Mouse (Mus musculus) inflammation-experienced regulatory T-cells, adult 6 months (primary cell): ENCODE results near the gene Acer3. TPM values are rescaled to one million over a fixed set of nuclear protein-coding genes. Genes with fewer than 3 reads are reported as not detected.

ENCODE experiments used
- ATAC-seq: one replicate; pipeline ENCODE4 v1.8.0; 2017
- polyA plus RNA-seq, 3 experiments: library from polyadenylated mRNA; unstranded; fragments of 100-300 nt; shearing (Covaris generic); gene quantifications; one replicate each; pipeline ENCODE4 v1.2.1; 2017

Gene Acer3
- polyA plus RNA-seq, 3 experiments from 2014 or later, result 14.5 to 20.5 (median 15.5) TPM

DNA sequence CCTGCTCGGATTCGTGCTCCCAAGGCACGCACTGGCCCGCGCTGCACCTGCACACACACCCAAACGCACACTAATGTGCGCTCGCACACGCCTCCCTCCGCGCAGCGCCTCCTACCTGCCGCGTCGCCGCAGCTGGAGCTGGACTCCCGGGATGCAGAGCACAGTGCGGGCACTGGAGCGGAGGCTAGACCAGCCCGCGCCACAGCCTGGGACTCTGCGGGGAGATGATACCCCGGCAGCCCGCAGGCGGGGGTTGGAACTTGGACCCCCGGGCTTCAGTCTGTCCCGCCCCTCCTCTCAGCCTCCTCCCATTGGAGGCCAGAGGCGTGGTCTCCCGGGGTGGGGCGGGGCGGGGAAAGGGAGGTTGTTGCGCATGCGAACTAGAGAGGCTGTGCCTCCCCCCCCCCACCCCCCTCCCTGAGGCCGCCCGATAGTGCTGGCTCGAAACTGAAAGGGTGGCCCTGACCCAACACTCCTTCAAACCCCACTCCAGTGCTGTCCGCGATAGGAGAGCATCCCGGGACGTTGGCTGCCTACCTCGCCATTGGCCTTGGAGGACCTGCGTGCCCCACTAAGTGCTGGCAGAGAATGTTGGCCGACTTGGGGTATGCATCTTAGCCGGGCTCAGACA lies 143.0 kb downstream of the Acer3 start, which contains the start of gene Capn5:
Capn5 (minus strand) TSS at position 346 of the 631 bp plus-strand sequence.
- ATAC-seq, result peak; percentile 85

DNA sequence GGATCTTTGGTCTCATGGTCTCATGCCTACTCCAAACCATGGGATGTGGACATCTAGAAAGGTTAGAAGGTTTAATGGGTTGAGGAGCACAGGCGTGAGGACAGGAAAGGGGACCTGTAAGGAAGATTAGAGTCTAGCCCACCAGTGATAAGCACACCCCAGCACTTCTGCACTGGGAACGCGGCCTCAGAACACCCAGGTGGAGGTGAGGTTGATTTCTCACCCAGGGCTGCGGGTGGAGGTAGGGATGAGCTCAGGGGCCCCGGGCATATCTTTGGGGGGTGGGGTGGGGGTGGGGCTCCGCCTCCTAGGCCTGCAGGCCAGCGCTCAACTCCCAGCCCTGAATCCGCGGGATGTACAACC lies 143.5 kb downstream of the Acer3 start:
- no peak for ATAC-seq

- ATAC-seq, result no peak
Measured at GRCm38 (mm10) chr7:98177071-98177485, 143.9 kb downstream of the Acer3 start.

DNA sequence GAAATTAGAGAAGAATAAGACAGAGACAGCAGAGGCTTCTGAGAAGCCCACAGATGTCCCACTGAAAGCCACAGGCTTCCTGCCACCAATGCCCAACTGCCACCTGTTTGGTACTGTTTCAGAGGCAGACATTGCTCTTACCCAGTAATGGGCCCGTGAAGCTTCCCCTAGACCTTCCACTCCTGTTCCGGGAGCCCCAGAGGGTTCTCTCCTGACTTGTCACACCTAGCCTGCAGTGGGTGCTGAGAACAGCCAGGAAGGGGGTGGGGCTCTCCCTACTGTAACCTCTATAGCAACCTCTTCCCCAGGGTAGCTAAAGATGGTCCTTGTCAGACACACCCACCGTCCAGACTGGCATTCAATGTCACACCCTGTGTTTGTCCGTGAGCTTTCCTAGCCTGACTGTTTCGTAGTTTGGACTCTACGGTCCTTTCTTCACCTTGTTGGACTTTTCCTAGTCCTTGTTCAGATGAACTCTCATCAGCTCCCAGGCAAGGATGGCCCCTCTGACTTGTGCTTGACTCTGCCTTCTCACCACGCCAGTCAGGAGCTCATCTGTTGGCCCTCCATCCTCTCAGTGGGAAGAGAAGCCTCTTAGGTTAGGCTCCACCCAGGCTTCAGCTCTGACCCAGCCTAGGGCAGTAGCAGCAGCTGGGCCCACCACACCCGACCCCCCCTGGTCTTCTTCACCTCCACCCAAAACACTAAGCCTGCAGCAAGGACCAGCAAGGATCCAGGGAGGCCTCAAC lies 144.5 kb downstream of the Acer3 start:
- no peak for ATAC-seq

GRCm38 (mm10) chr7:98174883-98175755 lies 145.9 kb downstream of the Acer3 start:
- ATAC-seq, result no peak

GRCm38 (mm10) chr7:98173408-98173807 lies 147.6 kb downstream of the Acer3 start:
- no peak for ATAC-seq

DNA sequence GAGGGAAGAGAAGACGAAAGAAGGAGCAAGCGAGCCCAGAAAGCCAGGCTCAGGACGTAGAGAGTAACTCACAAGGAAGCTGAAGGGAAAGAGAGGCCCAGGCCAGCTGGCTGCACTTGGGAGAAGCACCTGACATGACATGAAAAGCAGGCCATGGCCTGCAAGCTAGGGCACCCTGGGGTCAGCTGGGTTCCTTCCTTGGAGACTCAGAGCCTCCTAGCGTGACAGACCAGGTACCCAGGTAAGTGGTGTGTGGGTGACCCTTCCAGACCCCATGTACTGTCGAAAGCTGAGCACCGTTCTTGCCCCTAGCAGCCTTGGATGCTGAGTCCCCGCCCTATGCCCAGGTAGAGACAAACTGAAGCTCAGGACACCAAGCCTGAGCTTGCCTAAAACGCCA lies 148.3 kb downstream of the Acer3 start:
- ATAC-seq, result no peak

DNA sequence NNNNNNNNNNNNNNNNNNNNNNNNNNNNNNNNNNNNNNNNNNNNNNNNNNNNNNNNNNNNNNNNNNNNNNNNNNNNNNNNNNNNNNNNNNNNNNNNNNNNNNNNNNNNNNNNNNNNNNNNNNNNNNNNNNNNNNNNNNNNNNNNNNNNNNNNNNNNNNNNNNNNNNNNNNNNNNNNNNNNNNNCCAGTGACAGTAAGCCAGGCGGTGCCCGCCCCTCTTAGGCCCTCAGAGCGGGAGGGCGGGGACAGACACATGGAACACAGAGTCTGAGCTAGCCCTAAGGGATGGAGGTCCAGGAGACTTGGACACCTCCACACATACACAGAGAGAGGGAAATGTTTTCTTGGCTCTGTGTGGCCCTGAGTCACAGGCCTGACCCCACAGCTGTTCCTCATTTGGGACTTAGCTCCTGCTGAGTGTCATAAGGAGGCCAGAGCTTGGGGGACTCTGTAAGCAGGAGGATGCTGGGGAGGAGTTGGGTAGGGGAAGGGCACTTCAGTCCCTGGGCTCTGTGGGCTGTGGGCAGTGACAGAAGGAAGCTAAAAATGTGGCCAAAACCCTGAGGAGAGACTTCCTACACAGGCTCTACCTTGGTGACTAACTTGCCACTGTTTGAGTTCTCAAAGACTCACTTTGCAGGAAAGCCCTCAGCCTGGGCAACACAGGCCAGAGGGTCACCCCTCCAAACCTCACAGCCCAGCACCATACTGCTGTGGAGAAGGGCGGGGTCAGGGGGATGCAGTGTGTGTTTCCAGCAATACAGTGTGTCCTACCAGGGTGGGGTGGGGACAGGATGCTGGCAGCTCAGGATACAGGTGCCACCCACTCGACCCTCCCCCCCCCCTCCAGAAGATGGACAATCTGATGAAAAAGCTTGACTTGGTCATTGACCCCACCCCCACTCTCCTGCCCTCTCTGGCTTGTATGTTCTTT lies 149.6 kb downstream of the Acer3 start:
- ATAC-seq, result no peak

DNA sequence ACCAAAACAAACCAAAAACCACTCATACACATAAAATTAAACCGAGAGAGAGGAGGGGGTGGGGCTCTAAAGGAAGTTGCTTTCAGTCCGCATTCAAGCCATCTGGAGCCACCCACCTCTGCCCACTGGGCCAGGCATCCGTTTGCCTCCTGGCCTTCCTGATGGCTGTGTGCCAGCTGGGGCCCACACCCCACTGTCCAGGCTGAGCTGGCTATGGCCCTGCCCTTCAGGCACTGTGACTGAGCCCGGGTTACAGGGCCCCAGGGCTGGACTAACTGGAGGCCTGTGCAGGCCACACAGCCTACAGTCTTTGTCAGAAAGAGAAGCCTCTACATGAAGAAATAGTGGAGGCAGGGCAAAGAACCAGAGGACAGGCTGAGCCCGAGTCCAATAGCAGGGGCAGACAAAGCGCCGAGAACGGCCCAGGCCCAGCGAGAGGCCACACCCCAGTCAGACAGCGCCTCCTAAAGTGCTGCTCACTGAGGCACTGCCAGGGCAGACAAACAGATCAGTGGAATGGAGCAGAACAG lies 155.9 kb downstream of the Acer3 start:
- peak; percentile 76 for ATAC-seq

GRCm38 (mm10) chr7:98164382-98164998 lies 156.5 kb downstream of the Acer3 start:
- ATAC-seq, result no peak

DNA sequence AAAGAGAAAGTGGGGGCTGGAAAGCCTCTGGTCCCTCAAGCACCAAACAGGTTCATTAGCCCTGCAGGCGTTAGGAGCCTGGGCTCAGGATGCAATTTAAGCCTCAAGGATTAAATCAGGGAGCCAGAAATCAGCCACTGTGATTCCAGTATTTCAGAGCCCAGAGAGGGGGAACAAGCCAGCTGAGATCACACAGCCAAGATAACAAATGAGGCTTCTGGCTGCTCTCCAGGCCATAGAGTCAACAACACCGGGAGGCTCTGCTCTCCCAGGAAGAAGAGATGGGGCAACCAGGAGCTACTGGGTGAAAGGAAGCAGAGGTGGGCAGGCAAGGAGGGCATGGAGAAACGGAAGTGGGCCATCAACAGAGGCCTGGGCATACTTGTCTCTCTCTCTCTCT lies 157.3 kb downstream of the Acer3 start:
- ATAC-seq, result no peak

GRCm38 (mm10) chr7:98162239-98162638 lies 158.8 kb downstream of the Acer3 start:
- no peak for ATAC-seq

GRCm38 (mm10) chr7:98160041-98160740 lies 160.8 kb downstream of the Acer3 start:
- no peak for ATAC-seq

DNA sequence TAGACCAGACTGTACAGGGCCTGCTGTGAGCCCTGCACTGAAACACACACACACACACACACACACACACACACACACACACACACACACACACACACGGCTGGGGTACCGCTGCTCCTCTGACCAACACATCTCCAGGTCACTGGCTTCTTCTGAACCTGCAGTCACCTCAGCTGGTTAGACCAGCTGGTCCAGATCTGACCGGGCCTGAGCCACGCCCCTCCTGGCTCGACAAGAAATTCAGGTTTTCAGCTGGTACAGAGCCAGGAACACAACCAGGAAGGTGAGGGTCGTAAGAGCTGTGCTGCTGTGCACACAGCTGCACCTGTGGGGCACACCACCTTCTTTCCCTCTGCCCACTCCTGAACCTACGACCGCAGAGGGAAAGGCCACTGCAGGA lies 162.5 kb downstream of the Acer3 start:
- ATAC-seq, result no peak

- ATAC-seq, result no peak
Measured at GRCm38 (mm10) chr7:98157636-98158332, 163.2 kb downstream of the Acer3 start.

Other genes starting within 250 kb of the Acer3 start
- gene Myo7a, start 201.7 kb downstream of the Acer3 start, polyA plus RNA-seq, result 1 to 10 TPM; 1.4 to 2.1 (median 1.7) TPM
- gene Omp, start 175.7 kb downstream of the Acer3 start, polyA plus RNA-seq, result not detected
- 1 to 10 TPM in 2 of 3 experiments, under 1 TPM in 1; 0.77 to 3.2 (median 2.4) TPM for gene Capn5, start 142.9 kb downstream of the Acer3 start, polyA plus RNA-seq
- under 1 TPM in 1 of 3 experiments, not detected in 2; 0.13 TPM for gene B3gnt6, start 121.7 kb downstream of the Acer3 start, polyA plus RNA-seq
- gene Tsku, start 40.1 kb upstream of the Acer3 start, polyA plus RNA-seq, result not detected
- not detected for gene Gucy2d, start 119.2 kb upstream of the Acer3 start, polyA plus RNA-seq
- gene Lrrc32, start 168.1 kb upstream of the Acer3 start, polyA plus RNA-seq, result 10 to 100 TPM; 13.6 to 50.0 (median 44.7) TPM